Mouse (Mus musculus): ENCODE results near the gene Dis3.
"Not testable (repeated sequence)": the region's sequence is repeated elsewhere in the genome, so short reads cannot be mapped to it uniquely, and the experiment has no call there.

Dis3 gene

GRCm38 (mm10) chr14:99063091-99063490, 36.5 kb downstream of the Dis3 start:
- no peak for DNase-seq (ENCODE audit: low spot score)

GRCm38 (mm10) chr14:99060616-99061015, 39.0 kb downstream of the Dis3 start:
- DNase-seq (ENCODE audit: low spot score), result no peak

GRCm38 (mm10) chr14:99058959-99059586, 40.5 kb downstream of the Dis3 start:
- DNase-seq (ENCODE audit: low spot score), result no peak

GRCm38 (mm10) chr14:99046782-99047181, 52.8 kb downstream of the Dis3 start:
- DNase-seq (ENCODE audit: low spot score), result no peak

GRCm38 (mm10) chr14:99046031-99046781, 53.4 kb downstream of the Dis3 start, which contains the start of the genes Mzt1 and Bora:
Mzt1 (minus strand) TSS chr14:99046134.
Bora (plus strand) TSS chr14:99046222.
- DNase-seq (ENCODE audit: low spot score), result peak; percentile 56

GRCm38 (mm10) chr14:99045378-99046030, 54.1 kb downstream of the Dis3 start:
- DNase-seq (ENCODE audit: low spot score), result no peak

- DNase-seq (ENCODE audit: low spot score), result no peak
Measured at GRCm38 (mm10) chr14:99044718-99045117, 54.9 kb downstream of the Dis3 start.

GRCm38 (mm10) chr14:99044096-99044495, 55.5 kb downstream of the Dis3 start:
- no peak for DNase-seq (ENCODE audit: low spot score)

- DNase-seq (ENCODE audit: low spot score), result no peak
Measured at GRCm38 (mm10) chr14:99043499-99043898, 56.1 kb downstream of the Dis3 start.

GRCm38 (mm10) chr14:99041416-99041815, 58.2 kb downstream of the Dis3 start:
- no peak for DNase-seq (ENCODE audit: low spot score)

GRCm38 (mm10) chr14:99039308-99039707, 60.3 kb downstream of the Dis3 start:
- not testable (repeated sequence) for DNase-seq (ENCODE audit: low spot score)

- no peak for DNase-seq (ENCODE audit: low spot score)
Measured at GRCm38 (mm10) chr14:99037703-99038102, 61.9 kb downstream of the Dis3 start.

- no peak for DNase-seq (ENCODE audit: low spot score)
Measured at GRCm38 (mm10) chr14:99036039-99036438, 63.5 kb downstream of the Dis3 start.

- not testable (repeated sequence) for DNase-seq (ENCODE audit: low spot score)
Measured at GRCm38 (mm10) chr14:99034851-99035250, 64.7 kb downstream of the Dis3 start.

- DNase-seq (ENCODE audit: low spot score), result no peak
Measured at GRCm38 (mm10) chr14:99032596-99032995, 67.0 kb downstream of the Dis3 start.

- DNase-seq (ENCODE audit: low spot score), result no peak
Measured at GRCm38 (mm10) chr14:99031337-99031873, 68.2 kb downstream of the Dis3 start.

GRCm38 (mm10) chr14:99029987-99030386, 69.6 kb downstream of the Dis3 start:
- no peak for DNase-seq (ENCODE audit: low spot score)
